Mouse (Mus musculus) lung, embryonic 15.5 days (tissue): ENCODE results near the gene Fem1b. TPM values are rescaled to one million over a fixed set of nuclear protein-coding genes. Genes with fewer than 3 reads are reported as not detected.
A peak's percentile ranks its signal among the peaks of the same experiment; 100 is the strongest.

Source experiments
- ATAC-seq: fragments of 200-750 bp; cut with Nextera tagmentation; 2 replicates; pipeline ENCODE4 v1.8.0; 2017; ENCODE audit warnings: moderate number of reproducible peaks, borderline replicate concordance; ENCODE audit not compliant: low FRiP score, low TSS enrichment; ENCODE audit errors: extremely low read depth
- H3K27ac ChIP-seq: fragments of 300-500 bp; sonication (generic); 2 replicates; pipeline ENCODE4 v1.5.1; 2015; ENCODE audit warnings: moderate library complexity, mild to moderate bottlenecking, inconsistent platforms
- H3K27me3 ChIP-seq: fragments of 300-500 bp; sonication (generic); 2 replicates; pipeline ENCODE4 v1.6.1; 2015; ENCODE audit warnings: inconsistent platforms
- H3K36me3 ChIP-seq: fragments of 300-500 bp; sonication (generic); 2 replicates; pipeline ENCODE4 v1.6.1; 2015; ENCODE audit warnings: inconsistent platforms
- H3K4me1 ChIP-seq: fragments of 300-500 bp; sonication (generic); 2 replicates; pipeline ENCODE4 v1.6.1; 2015; ENCODE audit warnings: inconsistent platforms
- H3K4me2 ChIP-seq: fragments of 300-500 bp; sonication (generic); 2 replicates; pipeline ENCODE4 v1.6.1; 2015; ENCODE audit warnings: inconsistent platforms, mild to moderate bottlenecking, moderate library complexity
- H3K4me3 ChIP-seq: fragments of 300-500 bp; sonication (generic); 2 replicates; pipeline ENCODE4 v1.5.1; 2015; ENCODE audit warnings: mild to moderate bottlenecking, inconsistent platforms
- H3K9ac ChIP-seq: fragments of 300-500 bp; sonication (generic); 2 replicates; pipeline ENCODE4 v1.6.1; 2015; ENCODE audit warnings: inconsistent platforms
- H3K9me3 ChIP-seq: fragments of 300-500 bp; sonication (generic); 2 replicates; pipeline ENCODE4 v1.6.1; 2016; ENCODE audit warnings: inconsistent platforms
- WGBS: fragments of 180-500 bp; shearing (Covaris S2); methylation state at CpG from one replicate; pipeline ENCODE4 v1.1.7; 2015; 5-methylcytosine and 5-hydroxymethylcytosine counted together
- polyA plus RNA-seq: library from polyadenylated mRNA; unstranded; fragments of >200 nt; fragmentation: Nextera tagmentation; extraction: Ambion mirVana; gene quantifications from 2 replicates; pipeline ENCODE4 v1.2.1, GENCODE M21; 2015

Fem1b gene
- polyA plus RNA-seq, 1 experiment from 2014 or later = 21.7 TPM

GRCm38 (mm10) chr9:62768361-62768760, 43.4 kb downstream of the Fem1b start:
- ATAC-seq = peak; percentile 49; the same call in 1 of the 2 replicates
- 65% methylated on average over 5 of the region's 5 CpGs for WGBS
- no peaks in the 10 kb centered on the region for H3K27me3 ChIP-seq

DNA sequence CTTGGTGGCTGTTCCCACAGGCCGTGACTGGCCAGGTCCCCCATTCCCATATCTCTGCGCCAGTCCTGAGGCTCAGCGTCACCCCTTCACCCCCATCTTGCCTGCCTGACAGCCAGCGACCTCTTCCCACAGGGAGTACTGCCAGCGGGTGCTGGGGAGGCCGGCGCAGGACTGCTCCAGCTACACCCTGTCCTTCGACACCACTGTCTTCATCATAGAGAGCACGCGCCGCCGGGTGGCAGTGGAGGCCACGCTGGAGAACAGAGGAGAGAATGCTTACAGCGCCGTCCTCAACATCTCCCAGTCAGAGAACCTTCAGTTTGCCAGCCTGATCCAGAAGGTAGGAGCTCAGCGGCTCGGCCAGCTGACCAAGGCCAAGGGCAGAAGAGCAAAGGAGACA, 44.3 kb downstream of the Fem1b start:
- Histone ChIP-seq H3K4me2 (no peak overlapping the region), H3K9ac (no peak overlapping the region), H3K36me3 (no peaks in the 10 kb centered on the region), H3K4me1 (peaks cover 5% of the 10 kb centered on the region; the same call in 1 of the 2 replicates), H3K27me3 (no peaks in the 10 kb centered on the region), H3K4me3 (no peak overlapping the region), H3K27ac (no peak overlapping the region), H3K9me3 (no peaks in the 10 kb centered on the region)
- 34% methylated on average over 17 of the region's 17 CpGs for WGBS
- peak; percentile 27; the same call in 1 of the 2 replicates for ATAC-seq

More at GRCm38 (mm10) chr9:62768361-62768760, 43.4 kb downstream of the Fem1b start:
- Histone ChIP-seq H3K9me3 (no peaks in the 10 kb centered on the region), H3K36me3 (no peaks in the 10 kb centered on the region), H3K4me2 (no peak overlapping the region), H3K4me1 (peaks cover 5% of the 10 kb centered on the region; the same call in 1 of the 2 replicates), H3K4me3 (no peak overlapping the region), H3K27ac (no peak overlapping the region), H3K9ac (no peak overlapping the region)

DNA sequence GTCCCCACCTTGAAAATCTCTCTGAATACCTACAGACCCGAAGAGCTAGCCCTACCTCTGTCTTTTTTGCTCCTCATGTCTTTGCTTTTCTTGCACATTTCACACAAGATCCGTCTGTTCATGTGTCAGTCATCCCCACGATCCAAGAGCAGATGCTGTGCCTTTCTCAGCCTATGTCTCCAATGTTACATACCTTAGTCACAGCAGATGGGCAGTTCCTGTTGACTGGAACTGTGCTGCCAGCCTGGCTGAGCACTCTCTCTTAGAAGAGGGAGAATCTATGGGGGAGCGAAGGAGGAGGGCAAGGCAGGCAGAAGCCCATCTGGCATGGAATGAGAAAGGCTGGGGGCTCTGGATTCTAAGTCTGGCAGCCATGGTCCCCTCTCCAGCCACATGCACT, 46.4 kb downstream of the Fem1b start:
- H3K4me3 ChIP-seq = no peak overlapping the region
- no peaks in the 10 kb centered on the region for H3K9me3 ChIP-seq
- no peak overlapping the region for H3K9ac ChIP-seq
- no peak for ATAC-seq
- no peak overlapping the region for H3K4me2 ChIP-seq
- H3K27ac ChIP-seq = no peak overlapping the region
- no peaks in the 10 kb centered on the region for H3K36me3 ChIP-seq
- no peaks in the 10 kb centered on the region for H3K27me3 ChIP-seq
- 70% methylated on average over 4 of the region's 4 CpGs for WGBS
- H3K4me1 ChIP-seq = peaks cover 5% of the 10 kb centered on the region; the same call in 1 of the 2 replicates

- Histone ChIP-seq H3K9ac (no peak overlapping the region), H3K9me3 (no peaks in the 10 kb centered on the region), H3K27ac (no peak overlapping the region), H3K4me1 (peaks cover 5% of the 10 kb centered on the region; the same call in 1 of the 2 replicates), H3K27me3 (no peaks in the 10 kb centered on the region), H3K4me2 (peak overlapping the region; percentile 42), H3K4me3 (0 out of 2 replicates have a peak overlapping the region, but pooled peaks have one; percentile 13), H3K36me3 (no peaks in the 10 kb centered on the region)
- peak; percentile 29; the same call in 1 of the 2 replicates for ATAC-seq
- 15% methylated on average over 13 of the region's 13 CpGs for WGBS
Measured at GRCm38 (mm10) chr9:62763478-62763877, 48.3 kb downstream of the Fem1b start.

- H3K36me3 ChIP-seq = no peaks in the 10 kb centered on the region
- H3K9me3 ChIP-seq = no peaks in the 10 kb centered on the region
- H3K4me1 ChIP-seq = no peaks in the 10 kb centered on the region
- H3K4me2 ChIP-seq = no peak overlapping the region
- H3K27ac ChIP-seq = no peak overlapping the region
- ATAC-seq = no peak
- 54% methylated on average over 3 of the region's 3 CpGs for WGBS
- H3K27me3 ChIP-seq = no peaks in the 10 kb centered on the region
- no peak overlapping the region for H3K4me3 ChIP-seq
- no peak overlapping the region for H3K9ac ChIP-seq
Measured at GRCm38 (mm10) chr9:62759601-62760000, 52.1 kb downstream of the Fem1b start.

GRCm38 (mm10) chr9:62758288-62758687, 53.4 kb downstream of the Fem1b start:
- Histone ChIP-seq H3K9me3 (no peaks in the 10 kb centered on the region), H3K4me3 (no peak overlapping the region), H3K36me3 (no peaks in the 10 kb centered on the region), H3K9ac (no peak overlapping the region), H3K27me3 (no peaks in the 10 kb centered on the region), H3K4me1 (no peaks in the 10 kb centered on the region), H3K4me2 (no peak overlapping the region), H3K27ac (no peak overlapping the region)
- 79% methylated on average over 4 of the region's 4 CpGs for WGBS
- ATAC-seq = no peak

GRCm38 (mm10) chr9:62750381-62750780, 61.4 kb downstream of the Fem1b start:
- Histone ChIP-seq H3K4me1 (peaks cover 7% of the 10 kb centered on the region), H3K4me2 (no peak overlapping the region), H3K36me3 (no peaks in the 10 kb centered on the region), H3K9me3 (no peaks in the 10 kb centered on the region; the same call in 1 of the 2 replicates), H3K4me3 (no peak overlapping the region), H3K27ac (peak overlapping the region; percentile 69), H3K27me3 (no peaks in the 10 kb centered on the region), H3K9ac (no peak overlapping the region)
- no peak for ATAC-seq
- 75% methylated on average over 11 of the region's 11 CpGs for WGBS

DNA sequence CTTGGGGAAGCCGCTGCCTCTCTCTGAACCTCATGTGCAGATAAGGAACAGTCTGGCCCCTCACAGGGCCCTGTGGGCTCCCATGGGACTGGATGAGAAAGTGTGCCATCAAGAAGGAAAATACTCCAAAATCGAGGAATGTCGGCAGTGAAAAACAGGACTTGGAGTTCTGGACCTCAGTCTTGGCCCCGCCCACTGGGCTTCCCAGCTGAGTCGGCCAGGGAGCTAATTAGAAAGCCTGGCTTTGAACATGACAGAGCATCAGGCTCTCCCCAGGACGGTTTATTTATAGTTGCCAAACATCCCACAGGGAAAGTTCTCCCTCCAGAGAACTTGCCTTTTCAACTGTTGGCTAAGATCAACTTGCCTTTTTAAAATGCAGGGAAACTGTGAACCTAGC, 62.1 kb downstream of the Fem1b start:
- no peak overlapping the region for H3K9ac ChIP-seq
- no peaks in the 10 kb centered on the region for H3K36me3 ChIP-seq
- WGBS = 37% methylated on average over 6 of the region's 6 CpGs
- no peak overlapping the region for H3K4me2 ChIP-seq
- peak overlapping the region; percentile 36; the same call in 1 of the 2 replicates for H3K27ac ChIP-seq
- H3K27me3 ChIP-seq = no peaks in the 10 kb centered on the region
- no peaks in the 10 kb centered on the region; the same call in 1 of the 2 replicates for H3K9me3 ChIP-seq
- peaks cover 7% of the 10 kb centered on the region for H3K4me1 ChIP-seq
- no peak overlapping the region for H3K4me3 ChIP-seq
- no peak for ATAC-seq

GRCm38 (mm10) chr9:62746646-62747045, 65.1 kb downstream of the Fem1b start:
- peaks cover 7% of the 10 kb centered on the region for H3K4me1 ChIP-seq
- WGBS = 52% methylated on average over 6 of the region's 6 CpGs
- ATAC-seq = no peak
- no peaks in the 10 kb centered on the region; the same call in 1 of the 2 replicates for H3K9me3 ChIP-seq
- H3K9ac ChIP-seq = no peak overlapping the region
- no peak overlapping the region for H3K4me2 ChIP-seq
- H3K4me3 ChIP-seq = no peak overlapping the region
- no peaks in the 10 kb centered on the region for H3K27me3 ChIP-seq
- no peak overlapping the region for H3K27ac ChIP-seq
- no peaks in the 10 kb centered on the region for H3K36me3 ChIP-seq

DNA sequence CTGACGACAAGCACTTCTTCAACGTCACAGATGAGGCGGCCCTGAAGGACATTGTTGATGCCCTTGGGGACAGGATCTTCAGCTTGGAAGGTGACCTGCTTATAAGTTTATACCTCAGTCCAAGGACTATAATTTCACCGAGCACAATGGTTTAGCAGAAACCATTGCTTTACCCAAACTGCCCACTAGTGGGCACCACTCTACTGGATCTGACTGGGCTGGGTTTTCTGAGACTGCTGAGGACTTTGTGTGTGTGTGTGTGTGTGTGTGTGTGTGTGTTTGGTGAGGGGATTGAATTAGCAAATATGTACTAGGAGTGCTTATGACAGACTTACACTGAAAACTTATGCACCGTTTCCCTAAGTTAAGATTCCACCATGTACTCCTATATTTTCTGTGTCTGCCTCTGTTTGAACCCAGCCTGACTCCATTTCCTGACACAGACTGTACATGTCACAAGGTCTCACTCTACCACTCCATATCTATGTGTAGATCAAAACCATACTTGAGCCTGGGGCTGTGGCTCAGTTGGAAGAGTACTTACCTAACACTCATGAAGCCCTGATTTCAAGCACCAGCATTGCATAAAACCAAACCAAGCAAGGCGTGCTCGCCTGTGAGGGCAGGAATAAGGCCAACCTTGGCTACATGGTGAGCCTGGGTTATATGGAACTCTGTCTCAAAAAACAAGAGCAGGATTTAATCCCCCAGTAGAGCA, 67.0 kb downstream of the Fem1b start:
- Histone ChIP-seq H3K4me1 (peaks cover 4% of the 10 kb centered on the region), H3K9me3 (no peaks in the 10 kb centered on the region; the same call in 1 of the 2 replicates), H3K4me2 (no peak overlapping the region), H3K4me3 (no peak overlapping the region), H3K36me3 (no peaks in the 10 kb centered on the region), H3K27me3 (no peaks in the 10 kb centered on the region), H3K9ac (no peak overlapping the region), H3K27ac (no peak overlapping the region)
- ATAC-seq = no peak
- 43% methylated on average over 7 of the region's 7 CpGs for WGBS
